Mouse (Mus musculus): ENCODE data around the gene Omp.

Gene Omp

GRCm38 (mm10) chr7:98142247-98142646 is 3.1 kb downstream of the Omp start:
- DNase-seq (ENCODE audit: low spot score in 2 of 2): no peak

GRCm38 (mm10) chr7:98141206-98141605 is 4.1 kb downstream of the Omp start:
- DNase-seq (ENCODE audit: low spot score in 2 of 2): no peak

GRCm38 (mm10) chr7:98140597-98140996 is 4.7 kb downstream of the Omp start:
- DNase-seq (ENCODE audit: low spot score in 2 of 2): no peak

GRCm38 (mm10) chr7:98139216-98139615 is 6.1 kb downstream of the Omp start:
- no peak for DNase-seq (ENCODE audit: low spot score in 2 of 2)

GRCm38 (mm10) chr7:98137995-98138394 is 7.3 kb downstream of the Omp start:
- no peak for DNase-seq (ENCODE audit: low spot score in 2 of 2)

- no peak for DNase-seq (ENCODE audit: low spot score in 2 of 2)
Observed at GRCm38 (mm10) chr7:98137583-98137982, 7.7 kb downstream of the Omp start.

GRCm38 (mm10) chr7:98131751-98132150 is 13.6 kb downstream of the Omp start:
- no peak for DNase-seq (ENCODE audit: low spot score in 2 of 2)

- peak in 1 of 2 experiments; percentile 24 for DNase-seq (ENCODE audit: low spot score in 2 of 2)
Observed at GRCm38 (mm10) chr7:98125473-98125872, 19.8 kb downstream of the Omp start.

GRCm38 (mm10) chr7:98124701-98125100 is 20.6 kb downstream of the Omp start:
- DNase-seq (ENCODE audit: low spot score in 2 of 2): no peak

GRCm38 (mm10) chr7:98121673-98122072 is 23.6 kb downstream of the Omp start:
- DNase-seq (ENCODE audit: low spot score in 2 of 2): no peak

GRCm38 (mm10) chr7:98121241-98121640 is 24.1 kb downstream of the Omp start:
- DNase-seq (ENCODE audit: low spot score in 2 of 2): no peak

GRCm38 (mm10) chr7:98120325-98120724 is 25.0 kb downstream of the Omp start:
- DNase-seq (ENCODE audit: low spot score in 2 of 2): peak; percentile 50 to 58

- no peak for DNase-seq (ENCODE audit: low spot score in 2 of 2)
Observed at GRCm38 (mm10) chr7:98119961-98120232, 25.4 kb downstream of the Omp start.

- no peak for DNase-seq (ENCODE audit: low spot score in 2 of 2)
Observed at GRCm38 (mm10) chr7:98119179-98119960, 25.9 kb downstream of the Omp start, which contains the start of gene Myo7a. Gene Myo7a, minus strand, starts transcription at chr7:98119524.

- DNase-seq (ENCODE audit: low spot score in 2 of 2): no peak
Observed at GRCm38 (mm10) chr7:98117012-98117660, 28.2 kb downstream of the Omp start.

- no peak for DNase-seq (ENCODE audit: low spot score in 2 of 2)
Observed at GRCm38 (mm10) chr7:98114656-98115055, 30.6 kb downstream of the Omp start.

GRCm38 (mm10) chr7:98111233-98111632 is 34.1 kb downstream of the Omp start:
- DNase-seq (ENCODE audit: low spot score in 2 of 2): no peak

GRCm38 (mm10) chr7:98109771-98110170 is 35.5 kb downstream of the Omp start:
- DNase-seq (ENCODE audit: low spot score in 2 of 2): no peak

- DNase-seq (ENCODE audit: low spot score in 2 of 2): peak in 1 of 2 experiments; percentile 11
Observed at GRCm38 (mm10) chr7:98108636-98109430, 36.5 kb downstream of the Omp start.

GRCm38 (mm10) chr7:98106272-98106671 is 39.0 kb downstream of the Omp start:
- no peak for DNase-seq (ENCODE audit: low spot score in 2 of 2)

GRCm38 (mm10) chr7:98104481-98105435 is 40.5 kb downstream of the Omp start:
- DNase-seq (ENCODE audit: low spot score in 2 of 2): no peak

GRCm38 (mm10) chr7:98103942-98104292 is 41.4 kb downstream of the Omp start:
- DNase-seq (ENCODE audit: low spot score in 2 of 2): no peak
